Mouse (Mus musculus): Measurements from ENCODE around the gene Ccdc116.
"Not testable (repeated sequence)": the region's sequence is repeated elsewhere in the genome, so short reads cannot be mapped to it uniquely, and the experiment has no call there.

The Ccdc116 gene

DNA sequence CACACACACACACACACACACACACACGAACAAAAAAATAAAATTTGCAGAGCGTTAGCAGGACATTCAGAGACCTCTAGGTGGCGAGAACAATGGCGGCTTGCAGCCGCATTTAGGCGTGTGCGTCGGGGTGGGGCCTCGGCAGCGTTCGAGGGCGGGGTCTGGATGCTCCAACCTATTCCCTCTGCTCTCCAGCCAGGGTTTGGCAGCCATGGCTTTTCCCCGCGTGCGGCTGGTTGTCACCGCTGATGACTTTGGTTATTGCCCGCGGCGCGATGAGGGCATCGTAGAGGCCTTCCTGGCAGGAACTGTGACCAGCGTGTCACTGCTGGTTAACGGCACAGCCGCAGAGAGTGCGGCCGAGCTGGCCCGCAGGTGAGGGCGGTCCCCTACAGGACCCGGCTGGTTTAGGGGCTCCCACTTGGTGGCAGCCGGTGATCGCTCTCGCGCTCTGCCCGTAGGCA is at the start of gene Ccdc116:
Gene Ccdc116 (minus strand): TSS at position 458 of the 464 bp plus-strand sequence.
- DNase-seq: peak; percentile 85 to 90

DNA sequence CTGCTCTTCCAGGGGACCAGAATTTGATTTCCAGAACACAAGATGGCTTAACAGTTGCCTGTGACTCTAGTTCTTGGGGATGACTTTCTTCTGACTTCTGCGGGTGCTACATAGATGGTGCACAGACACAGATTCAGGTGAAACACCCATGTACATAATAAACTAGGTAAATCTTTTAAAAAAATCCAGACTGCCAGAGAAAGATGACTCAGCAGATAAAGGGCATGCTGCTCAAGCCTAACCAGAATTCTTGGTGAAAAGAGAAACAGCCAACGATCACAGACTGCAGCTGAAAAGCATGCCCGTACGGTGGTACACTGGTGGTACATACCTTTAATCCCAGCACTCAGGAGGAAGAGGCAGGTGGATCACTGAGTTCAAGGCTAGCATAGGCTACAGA is 46.8 kb upstream of the Ccdc116 start:
- DNase-seq: no peak

DNA sequence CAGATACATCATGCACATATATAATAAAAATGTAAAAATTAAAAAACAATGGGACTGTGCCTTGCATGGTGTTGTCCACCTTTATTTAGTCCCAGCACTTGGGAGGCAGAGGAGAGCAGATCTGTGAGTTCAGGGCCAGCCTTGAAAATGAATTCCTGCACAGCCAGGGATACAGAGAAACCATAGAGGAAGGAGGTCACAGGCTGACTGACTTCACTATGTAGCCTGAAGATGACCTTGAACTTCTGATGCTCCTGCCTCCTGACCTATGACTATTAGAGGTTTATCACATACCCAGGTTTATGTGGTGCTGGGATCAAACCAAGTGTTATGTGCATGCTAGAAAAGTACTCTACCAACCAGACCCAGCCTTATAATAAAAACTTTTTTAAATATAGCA is 38.4 kb upstream of the Ccdc116 start:
- DNase-seq: no peak

DNA sequence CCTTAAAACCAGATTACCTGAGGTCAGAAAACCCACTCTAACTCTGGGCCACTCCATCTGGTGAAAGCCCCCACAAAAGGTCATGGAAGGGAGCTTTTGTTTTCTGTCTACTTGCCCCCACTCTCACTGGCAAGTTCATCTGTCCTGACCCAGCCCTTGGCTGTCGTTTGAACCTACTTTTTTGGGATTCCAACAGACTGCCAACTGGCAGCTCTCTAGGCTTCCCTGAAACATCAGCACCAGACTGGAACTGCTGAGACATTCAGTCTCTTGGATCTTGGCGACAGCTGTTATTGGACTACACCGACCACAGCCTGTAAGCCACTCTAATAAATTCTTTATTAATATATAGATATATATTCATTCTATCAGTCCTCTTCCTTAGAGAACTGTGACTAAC is 36.0 kb upstream of the Ccdc116 start:
- no peak for DNase-seq

DNA sequence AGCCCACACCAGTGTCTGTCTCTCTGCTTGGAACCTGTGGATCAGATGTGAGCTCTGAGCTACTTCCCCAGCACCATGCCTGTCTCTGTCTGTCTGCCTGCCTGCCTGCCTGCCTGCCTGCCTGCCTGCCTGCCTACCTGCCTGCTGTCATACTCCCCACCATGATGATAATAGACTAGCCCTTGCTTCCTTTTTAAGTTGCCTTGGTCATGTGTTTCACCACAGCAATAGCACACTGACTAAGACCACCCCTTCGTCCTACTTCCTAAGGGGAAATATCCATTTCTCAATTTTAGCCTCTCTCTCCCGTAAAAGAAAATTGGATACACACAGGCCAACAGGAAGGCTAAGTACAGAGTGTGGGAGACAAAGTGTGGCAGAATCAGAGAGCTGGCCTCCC is 35.1 kb upstream of the Ccdc116 start:
- no peak for DNase-seq

DNA sequence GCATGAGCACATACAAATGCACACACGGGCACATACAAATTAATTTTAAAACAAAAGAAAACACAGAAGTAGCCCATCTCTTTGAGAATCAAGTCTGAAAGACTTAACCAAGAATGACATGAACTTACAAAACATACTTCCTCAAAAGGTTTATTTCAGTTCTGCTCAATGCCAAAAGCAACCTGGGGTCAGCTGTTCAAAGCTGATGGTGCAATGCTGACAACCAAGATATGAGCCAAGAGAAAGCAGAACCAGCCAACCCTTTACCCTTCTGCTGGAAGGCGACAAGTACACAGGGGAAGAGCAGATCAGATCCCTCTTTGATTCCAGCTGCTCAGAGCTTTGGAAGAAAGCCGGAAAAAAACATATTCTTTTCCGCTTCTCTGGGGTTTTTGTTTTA is 34.4 kb upstream of the Ccdc116 start:
- no peak for DNase-seq

DNA sequence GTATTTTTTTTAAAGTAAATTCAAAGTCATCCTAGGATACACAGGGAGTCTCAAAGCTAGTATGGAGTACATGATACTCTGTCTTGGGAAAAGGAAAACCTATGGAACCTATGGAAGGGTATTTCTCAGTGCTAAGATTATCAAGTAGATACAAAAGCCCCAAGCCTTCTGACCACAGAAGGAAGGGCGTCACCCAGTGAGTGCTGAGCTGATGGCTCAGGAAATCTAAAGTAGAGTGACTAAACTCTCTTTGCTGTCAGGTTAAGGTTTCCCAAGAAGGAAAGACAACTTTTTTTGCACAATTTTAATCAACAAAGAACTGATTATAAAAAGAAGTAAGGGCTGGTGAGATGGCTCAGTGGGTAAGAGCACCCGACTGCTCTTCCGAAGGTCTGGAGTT is 32.7 kb upstream of the Ccdc116 start:
- no peak for DNase-seq

DNA sequence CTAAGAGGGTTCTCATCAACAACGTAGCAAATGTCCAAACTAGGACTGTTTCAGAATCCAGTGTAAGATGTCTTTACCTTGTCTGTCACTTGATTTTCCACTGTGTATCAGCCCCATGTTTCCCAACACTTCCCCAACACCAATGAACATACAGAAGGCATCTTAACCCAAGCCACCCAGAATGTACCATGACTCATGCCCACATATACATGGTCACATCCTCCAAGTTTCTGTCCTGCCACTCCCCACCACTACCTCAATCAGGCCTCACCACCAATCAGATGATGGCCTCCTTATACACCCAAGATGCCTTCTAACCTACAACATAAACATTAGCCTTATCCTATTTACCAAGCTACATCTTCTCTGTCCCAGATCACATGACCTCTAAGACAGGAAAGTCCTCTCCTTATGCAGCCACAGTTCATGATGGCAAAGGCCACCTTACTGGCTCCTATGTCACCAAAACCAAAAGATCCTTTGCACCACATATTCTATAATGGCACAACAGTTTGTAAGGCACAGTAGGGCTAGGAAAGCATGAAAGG is 30.7 kb upstream of the Ccdc116 start:
- no peak for DNase-seq

DNA sequence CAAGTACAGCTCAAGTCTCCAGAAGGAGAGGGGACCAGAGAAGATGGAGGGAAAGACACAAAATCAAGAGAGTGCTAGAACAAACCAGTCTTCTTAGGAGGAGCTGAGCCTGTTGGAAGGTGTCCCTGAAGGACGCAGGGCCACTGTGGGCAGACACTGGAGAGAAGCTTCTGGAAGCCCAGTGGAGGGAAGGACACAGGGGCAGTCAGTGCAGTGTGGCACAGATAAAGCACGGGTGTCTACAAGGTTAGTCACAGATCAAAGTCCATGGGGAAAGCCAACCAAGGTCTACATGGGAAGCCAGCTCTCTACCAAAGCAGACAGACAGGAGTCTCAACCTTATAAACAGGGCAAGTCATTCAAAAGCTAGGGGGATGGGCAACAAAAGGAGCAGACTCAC is 28.7 kb upstream of the Ccdc116 start:
- DNase-seq: no peak

DNA sequence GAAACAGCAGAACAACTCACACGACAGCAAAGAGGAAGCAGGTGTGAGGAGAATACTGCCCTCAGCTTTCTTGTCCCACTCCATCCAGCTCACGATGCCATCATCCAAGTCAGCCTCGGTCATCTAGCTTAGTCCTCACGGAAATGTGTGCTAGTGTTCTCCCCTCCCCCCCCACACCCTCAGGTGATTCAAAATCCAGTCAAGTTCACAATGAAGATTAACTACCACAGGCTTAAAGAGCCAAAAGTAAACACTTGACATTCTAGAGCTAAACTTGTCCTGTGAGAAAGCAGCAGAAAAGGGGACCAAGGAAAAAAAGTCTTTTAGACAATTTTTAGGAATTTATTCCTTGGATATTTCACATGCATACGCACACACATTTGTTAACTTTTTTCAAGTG is 21.0 kb upstream of the Ccdc116 start:
- no peak for DNase-seq

DNA sequence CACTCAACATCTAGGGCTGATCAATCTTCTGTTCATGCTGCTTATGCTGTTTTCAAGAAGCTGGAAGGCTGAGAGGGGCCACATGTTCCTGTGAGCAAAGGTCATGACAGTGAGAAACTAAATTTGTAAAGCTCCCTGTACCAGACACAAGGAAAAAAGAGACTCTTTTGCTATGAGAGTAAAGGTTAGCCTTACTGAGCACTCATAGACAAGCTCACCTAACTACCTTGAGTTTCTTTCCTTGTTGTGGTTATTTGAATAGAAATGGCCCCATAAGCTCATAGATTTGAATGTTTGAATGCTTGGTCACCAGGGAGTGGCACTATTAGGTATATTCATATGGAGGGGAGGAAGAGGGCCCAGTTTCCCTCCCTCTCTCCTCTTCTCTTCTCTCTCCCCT is 20.1 kb upstream of the Ccdc116 start:
- DNase-seq: no peak

DNA sequence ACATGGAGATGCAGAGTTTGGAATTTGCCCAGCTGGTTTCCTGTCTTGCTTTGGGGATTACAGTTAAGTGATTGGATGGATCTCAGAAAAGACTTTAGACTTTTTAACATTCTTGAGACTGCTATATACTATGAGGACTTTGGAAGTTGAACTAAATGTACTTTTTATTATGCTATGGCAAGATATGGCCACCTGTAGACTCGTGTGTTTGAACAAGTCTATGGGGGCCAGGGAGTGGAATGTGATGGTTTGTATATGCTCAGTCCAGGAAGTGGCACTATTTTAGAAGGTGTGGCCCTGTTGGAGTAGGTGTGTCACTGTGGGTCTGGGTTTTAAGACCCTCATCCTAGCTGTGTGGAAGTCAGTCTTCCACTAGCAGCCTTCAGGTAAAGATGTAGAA is 18.4 kb upstream of the Ccdc116 start:
- DNase-seq: not testable (repeated sequence)

DNA sequence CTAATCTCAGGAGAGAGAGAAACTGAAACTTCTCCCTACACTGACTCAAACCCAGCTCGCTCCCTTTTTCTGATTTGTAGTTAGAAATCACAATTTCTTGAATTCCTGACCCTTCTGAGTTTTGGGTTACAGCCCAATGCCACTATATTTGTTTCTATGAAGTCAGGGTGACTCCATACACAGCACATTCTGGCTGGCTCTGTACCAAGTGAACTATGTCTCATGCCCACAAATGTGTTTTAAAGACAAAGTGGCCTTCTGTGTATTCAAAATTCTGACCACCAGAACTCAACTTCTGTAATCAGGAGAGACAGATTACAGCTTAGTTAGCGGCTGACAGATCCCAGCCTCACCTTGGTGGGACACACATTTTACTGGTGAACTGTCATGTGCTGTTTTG is 7.3 kb upstream of the Ccdc116 start:
- DNase-seq: no peak

DNA sequence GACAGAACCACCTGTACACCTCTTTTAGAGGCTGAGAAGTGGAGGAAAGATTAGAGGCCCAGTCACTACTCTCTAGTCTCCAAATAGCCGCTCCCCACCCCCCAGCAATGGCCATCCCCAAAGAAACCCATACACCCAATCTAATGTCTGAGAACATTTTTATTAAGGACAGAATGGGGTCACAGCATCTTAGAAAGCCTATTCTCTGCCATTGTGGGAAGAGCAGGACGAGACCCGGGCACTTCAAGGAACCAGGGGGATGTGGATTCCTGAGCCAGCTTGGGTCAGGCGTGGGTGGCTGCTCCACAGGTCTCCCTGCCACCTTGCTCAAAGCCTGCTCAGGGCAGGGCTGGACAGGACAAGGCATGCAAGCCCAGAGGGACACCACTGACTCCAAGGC is 4.8 kb upstream of the Ccdc116 start:
- no peak for DNase-seq

DNA sequence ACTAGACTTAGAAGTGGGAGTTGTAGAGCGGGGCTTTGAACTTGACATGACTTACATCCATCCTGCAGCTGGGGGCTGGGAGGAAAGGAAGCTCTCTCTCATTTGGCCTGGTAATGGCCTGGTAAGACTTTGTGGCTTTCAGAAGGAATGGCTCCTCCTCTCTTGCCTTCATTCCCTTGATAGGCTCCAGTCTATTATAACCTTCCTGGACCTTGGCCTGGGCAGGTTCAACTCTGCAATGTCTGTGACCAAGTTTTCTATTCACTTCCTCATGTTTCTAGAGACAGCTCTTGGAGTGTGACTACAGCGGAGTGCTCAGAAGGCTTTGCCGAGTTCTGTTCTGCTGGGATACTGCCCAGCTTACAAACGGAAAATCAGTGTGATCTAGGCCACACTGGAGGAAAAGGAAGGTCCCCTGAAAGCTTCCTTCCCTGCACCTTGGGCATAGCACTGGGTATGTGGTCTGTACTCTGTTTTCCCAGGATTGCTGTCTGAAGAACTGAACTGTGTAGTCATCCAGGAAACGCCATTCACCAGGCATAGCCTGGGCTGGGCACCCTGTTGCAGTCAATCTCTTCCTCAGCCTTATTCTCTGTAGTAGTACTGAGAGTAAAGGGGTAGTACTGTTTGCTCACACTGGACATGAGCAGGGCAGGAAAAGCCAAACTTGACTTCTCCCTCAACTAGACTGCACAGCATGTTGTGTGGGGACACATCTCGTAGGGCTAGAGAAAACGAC is 3.7 kb upstream of the Ccdc116 start:
- DNase-seq: peak in 1 of 2 experiments; percentile 16

DNA sequence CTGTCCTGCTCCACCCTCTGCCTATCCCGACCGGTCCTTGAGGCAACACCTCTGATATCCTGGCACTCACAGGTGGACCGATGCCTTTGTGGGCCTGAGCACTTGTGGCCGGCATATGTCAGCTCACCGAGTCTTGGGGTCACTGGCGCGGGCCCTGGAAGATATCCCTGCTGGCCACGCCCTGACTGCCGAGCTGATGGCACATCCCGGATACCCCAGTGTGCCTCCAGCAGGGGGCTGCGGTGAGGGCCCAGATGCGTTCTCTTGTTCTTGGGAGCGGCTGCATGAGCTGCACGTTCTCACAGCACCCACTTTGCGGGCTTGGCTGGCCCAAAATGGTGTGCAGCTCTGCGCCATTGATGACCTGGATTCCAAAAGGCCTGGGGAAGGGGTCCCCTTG is 1.1 kb upstream of the Ccdc116 start:
- DNase-seq: peak; percentile 60 to 68

DNA sequence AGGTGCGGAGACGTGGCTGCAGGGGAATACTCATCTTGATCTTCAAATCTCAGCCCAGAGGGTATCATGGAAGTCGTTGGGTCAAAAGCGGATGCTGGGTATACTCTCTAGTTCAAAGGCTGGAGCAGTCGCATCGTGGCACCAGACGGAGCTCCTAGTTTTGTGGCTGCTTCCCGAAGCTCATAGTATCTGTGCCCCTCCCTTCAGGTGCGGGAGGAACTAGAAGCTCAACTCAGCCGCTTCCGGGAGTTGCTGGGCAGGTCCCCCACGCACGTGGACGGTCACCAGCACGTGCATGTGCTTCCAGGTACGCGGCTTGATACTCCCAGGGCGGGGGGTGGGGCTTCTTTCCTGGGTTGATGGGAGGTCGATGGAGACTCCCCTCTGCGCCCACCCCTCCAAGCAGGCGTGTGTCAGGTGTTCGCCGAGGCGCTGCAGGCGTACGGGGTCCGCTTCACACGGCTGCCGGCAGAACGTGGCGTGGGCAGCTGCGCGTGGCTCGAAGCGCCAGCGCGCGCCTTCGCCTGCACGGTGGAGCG is 431 bp upstream of the Ccdc116 start:
- DNase-seq: peak; percentile 15 to 46

DNA sequence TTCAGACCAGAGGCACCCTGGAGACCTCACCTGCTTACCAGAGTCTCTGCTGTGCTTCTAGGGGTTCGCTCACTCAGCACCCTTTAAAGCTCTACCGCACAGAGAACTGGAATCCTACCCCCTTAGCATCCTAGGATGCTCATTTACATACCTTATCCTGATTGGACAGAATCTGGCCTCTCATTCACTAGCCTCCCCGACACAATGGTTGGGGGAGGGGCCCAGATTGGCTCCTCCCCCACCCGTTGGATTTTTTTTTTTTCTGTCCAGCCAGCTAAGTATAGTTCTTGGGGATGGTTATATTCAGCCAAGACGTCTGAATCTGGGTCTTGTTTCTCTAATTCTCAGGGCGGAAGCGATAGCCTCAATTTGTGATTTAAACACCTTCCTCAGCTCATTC is 2.7 kb downstream of the Ccdc116 start, which contains the start of gene Ydjc:
Gene Ydjc (plus strand): TSS at position 283 of the 400 bp plus-strand sequence.
- DNase-seq: peak in 1 of 2 experiments; percentile 37

DNA sequence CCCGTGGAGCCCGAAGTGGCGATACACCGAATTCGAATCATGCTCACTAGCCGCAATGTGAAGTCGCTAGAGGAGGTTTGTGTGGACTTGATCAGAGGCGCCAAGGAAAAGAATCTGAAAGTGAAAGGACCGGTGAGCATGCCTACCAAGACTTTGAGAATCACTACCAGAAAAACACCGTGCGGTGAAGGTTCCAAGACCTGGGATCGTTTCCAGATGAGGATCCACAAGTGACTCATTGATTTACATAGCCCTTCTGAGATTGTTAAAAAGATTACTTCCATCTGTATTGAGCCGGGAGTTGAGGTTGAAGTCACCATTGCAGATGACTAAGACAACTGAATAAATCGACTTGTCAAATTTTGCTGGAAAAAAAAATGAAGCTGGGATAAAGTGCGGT is 9.7 kb downstream of the Ccdc116 start:
- no peak for DNase-seq

DNA sequence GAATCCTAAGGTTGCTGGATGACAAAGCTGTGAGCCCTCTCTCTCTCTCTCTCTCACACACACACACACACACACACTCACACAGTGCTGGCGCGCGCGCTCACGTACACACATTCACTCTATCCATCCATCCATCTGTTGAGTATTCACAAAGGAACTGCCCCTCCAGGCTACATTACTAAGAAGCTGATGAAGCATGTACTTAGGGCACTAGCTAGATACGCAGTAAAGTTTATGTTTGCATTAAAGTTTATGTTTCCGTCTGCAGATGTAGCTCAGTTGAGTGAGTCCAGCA is 14.2 kb downstream of the Ccdc116 start:
- DNase-seq: no peak

DNA sequence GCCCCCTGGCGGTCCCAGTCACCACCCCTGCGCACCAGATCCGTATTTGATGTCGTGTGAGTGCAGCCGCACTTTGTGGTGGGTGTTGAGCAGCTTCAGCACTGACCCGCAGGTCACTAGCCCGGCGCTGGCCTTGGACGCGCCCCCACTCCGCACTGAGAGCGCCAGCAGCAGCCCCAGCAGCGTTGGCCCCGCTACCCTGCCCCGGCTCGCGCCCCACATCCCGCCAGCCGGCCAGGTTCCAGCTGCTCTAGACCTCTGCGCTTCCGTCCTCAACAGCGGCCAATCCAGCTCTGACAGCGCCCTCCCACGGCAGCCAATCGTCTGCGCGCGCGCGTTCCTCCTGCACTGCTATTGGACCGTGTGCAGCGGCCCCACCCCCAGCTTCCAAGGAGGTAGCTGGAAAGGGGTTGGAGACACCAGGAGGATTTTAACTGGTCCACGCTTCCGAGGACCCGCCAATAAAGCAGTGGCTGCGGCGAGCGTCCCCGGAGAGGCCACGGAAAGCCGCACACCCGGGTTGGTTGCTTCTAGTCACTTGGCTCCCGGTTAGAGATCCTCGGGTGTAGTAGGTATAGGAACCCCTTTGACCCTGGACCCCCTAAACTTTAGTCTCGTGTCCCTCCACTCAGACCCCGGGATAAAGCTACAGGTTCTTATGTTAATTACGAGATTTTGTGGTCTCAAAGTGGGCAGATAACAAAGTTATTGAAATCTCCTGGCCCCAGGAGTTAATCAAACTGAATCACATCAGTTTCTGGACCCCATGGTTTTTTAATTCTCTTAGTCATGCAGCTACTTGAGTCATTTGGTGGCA is 14.7 kb downstream of the Ccdc116 start, which contains the start of gene Sdf2l1:
Gene Sdf2l1 (minus strand): TSS at position 295 of the 817 bp plus-strand sequence.
- DNase-seq: peak; percentile 98 to 99

DNA sequence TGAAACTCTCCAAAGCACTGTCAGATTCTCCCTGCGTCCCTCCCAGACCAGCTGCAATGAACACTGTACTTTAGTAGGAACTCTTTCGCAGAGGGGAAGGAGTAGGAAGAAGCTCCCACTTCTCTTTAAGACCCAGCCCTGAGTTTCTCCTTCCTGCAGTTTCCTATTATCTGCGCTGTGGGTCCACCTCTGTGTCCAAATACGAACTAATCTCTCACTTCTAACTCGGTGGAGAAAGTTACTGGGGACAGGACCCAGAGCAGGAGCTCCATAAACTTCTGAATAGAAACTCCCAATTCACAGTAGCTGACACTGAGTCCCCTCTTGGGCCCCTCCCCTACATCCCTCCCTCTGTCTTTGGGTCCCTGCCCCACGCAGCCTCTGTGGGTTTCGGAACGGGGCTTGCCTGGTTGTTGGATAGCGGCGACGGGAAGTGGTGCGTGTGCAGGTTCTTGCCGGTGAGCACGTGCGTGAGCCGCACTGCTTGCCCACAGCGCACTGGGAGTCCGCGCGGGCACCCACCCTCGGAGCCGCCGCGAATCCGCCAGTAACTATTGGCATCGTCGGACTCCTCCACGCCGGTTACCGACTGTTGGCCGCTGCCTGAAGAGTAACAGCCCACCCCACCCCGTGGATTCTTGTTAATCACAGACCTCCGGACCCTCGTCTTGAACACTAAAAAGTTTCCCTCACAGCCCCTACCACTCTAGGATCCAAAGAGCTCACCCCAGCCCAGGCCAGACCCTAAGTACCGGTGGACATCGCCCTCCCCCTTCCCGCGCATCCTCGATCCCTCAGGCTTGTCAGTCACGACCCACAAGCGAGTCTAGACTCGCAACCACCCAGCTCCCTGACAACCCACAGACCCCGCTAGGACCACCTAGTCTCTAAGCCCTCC is 15.6 kb downstream of the Ccdc116 start:
- peak; percentile 20 to 37 for DNase-seq

DNA sequence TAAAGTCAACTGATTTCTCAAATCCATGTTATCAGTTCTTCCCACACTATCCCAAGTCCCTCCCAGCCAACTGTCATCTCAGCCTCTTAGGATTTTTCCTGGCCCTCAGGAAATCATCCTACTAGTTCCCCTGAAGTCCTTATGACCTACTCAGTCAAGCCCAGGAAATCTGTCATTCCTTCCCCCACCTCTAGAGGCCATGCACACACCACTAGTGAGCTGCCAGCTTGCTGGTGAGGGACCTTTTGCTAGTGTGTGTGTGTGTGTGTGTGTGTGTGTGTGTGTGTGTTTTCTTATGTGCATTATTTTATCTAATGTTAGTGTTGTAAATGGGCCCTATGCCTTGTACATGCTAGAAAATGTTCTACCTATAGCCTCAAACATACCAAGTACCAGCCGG is 19.7 kb downstream of the Ccdc116 start:
- DNase-seq: peak; percentile 58 to 70

All from kidney, postnatal 4 days (tissue).